Mouse (Mus musculus): Measurements from ENCODE around the gene Gm11238.
"Not testable (repeated sequence)": the region's sequence is repeated elsewhere in the genome, so short reads cannot be mapped to it uniquely, and the experiment has no call there.

Gm11238 gene

DNA sequence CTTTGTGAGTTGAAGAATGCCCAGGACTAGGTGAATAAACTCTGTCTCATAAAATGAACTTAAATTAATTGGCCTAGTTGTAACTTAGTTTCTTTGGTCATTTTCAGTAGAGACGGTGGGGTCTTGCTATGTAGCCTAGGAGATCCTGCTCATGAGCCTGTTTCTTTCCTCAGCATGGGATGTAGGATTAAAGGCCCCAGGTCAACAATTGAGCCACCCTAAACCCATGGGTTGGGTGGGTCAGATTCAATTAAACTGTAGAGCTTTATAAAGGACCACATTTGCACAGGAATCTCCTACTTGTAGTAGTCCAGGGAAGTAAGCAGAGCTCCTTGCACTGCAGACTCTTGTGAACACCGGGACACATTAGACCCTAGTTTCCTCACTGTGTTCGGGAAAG is at the start of gene Gm11238:
TSS of gene Gm11238 (plus strand) at position 301 of the 400 bp plus-strand sequence.
- not testable (repeated sequence) for DNase-seq (ENCODE audit: low read depth, low spot score)

GRCm38 (mm10) chr4:73599248-73599647 is 8.4 kb upstream of the Gm11238 start:
- peak; percentile 63 for DNase-seq (ENCODE audit: low read depth, low spot score)

DNA sequence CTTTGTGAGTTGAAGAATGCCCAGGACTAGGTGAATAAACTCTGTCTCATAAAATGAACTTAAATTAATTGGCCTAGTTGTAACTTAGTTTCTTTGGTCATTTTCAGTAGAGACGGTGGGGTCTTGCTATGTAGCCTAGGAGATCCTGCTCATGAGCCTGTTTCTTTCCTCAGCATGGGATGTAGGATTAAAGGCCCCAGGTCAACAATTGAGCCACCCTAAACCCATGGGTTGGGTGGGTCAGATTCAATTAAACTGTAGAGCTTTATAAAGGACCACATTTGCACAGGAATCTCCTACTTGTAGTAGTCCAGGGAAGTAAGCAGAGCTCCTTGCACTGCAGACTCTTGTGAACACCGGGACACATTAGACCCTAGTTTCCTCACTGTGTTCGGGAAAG is 15.0 kb downstream of the Gm11238 start, which contains the start of gene Gm11237:
TSS of gene Gm11237 (plus strand) at position 301 of the 400 bp plus-strand sequence.
- not testable (repeated sequence) for DNase-seq (ENCODE audit: low read depth, low spot score)

DNA sequence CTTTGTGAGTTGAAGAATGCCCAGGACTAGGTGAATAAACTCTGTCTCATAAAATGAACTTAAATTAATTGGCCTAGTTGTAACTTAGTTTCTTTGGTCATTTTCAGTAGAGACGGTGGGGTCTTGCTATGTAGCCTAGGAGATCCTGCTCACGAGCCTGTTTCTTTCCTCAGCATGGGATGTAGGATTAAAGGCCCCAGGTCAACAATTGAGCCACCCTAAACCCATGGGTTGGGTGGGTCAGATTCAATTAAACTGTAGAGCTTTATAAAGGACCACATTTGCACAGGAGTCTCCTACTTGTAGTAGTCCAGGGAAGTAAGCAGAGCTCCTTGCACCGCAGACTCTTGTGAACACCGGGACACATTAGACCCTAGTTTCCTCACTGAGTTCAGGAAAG is 30.1 kb downstream of the Gm11238 start, which contains the start of gene Gm11236:
TSS of gene Gm11236 (plus strand) at position 301 of the 400 bp plus-strand sequence.
- DNase-seq (ENCODE audit: low read depth, low spot score) = not testable (repeated sequence)

GRCm38 (mm10) chr4:73661864-73662263 is 54.2 kb downstream of the Gm11238 start:
- not testable (repeated sequence) for DNase-seq (ENCODE audit: low read depth, low spot score)

GRCm38 (mm10) chr4:73668054-73668453 is 60.4 kb downstream of the Gm11238 start, which contains the start of gene Gm11239:
Gm11239 (plus strand) TSS chr4:73668354.
- DNase-seq (ENCODE audit: low read depth, low spot score) = not testable (repeated sequence)

DNA sequence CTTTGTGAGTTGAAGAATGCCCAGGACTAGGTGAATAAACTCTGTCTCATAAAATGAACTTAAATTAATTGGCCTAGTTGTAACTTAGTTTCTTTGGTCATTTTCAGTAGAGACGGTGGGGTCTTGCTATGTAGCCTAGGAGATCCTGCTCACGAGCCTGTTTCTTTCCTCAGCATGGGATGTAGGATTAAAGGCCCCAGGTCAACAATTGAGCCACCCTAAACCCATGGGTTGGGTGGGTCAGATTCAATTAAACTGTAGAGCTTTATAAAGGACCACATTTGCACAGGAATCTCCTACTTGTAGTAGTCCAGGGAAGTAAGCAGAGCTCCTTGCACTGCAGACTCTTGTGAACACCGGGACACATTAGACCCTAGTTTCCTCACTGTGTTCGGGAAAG is 75.5 kb downstream of the Gm11238 start, which contains the start of gene Gm428:
TSS of gene Gm428 (plus strand) at position 301 of the 400 bp plus-strand sequence.
- not testable (repeated sequence) for DNase-seq (ENCODE audit: low read depth, low spot score)
